21 mouse cellular contexts compared by ENCODE assay signal in the genomic region with DNA sequence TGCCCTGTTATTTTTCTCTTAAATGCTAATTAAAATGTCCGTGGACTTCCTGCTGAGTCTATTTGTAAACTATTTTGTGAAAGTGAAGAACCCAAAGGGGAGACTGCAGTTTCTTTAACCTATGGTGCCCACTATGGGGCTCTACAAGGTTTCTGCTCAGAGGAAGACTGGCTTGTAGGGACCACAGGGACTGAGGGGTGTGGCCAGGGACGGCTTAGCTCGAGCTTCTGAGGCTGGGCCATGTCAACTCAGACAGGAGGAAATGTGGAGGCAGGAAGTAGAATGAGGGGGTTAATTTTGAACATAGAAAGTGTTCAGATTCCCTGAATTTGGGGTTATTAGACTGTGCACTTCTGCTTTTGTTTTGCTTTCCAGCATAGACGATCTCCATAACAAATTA.
DNase-seq lines count a peak whose midpoint lies in the region; ATAC-seq lines count a peak whose summit lies in the region.
"Had no signal": no experiment of that assay in that cellular context is flagged by ENCODE, and none has a peak within 500 bp of the region (broad histone marks: within the 10 kb centered on the region; RNA-seq: fewer than 3 reads in every experiment).

No protein-coding gene starts in this region.

- ATAC-seq in embryonic facial prominence, embryonic 15.5 days (ENCODE audit: insufficient number of reproducible peaks, low FRiP score, low TSS enrichment, low read depth) = no peak
- peak; percentile 75 for ATAC-seq in kidney, embryonic 16.5 days (ENCODE audit: low FRiP score, low TSS enrichment)
- no peak for ATAC-seq in megakaryocyte, adult 5-6 weeks (ENCODE audit: poor library complexity, severe bottlenecking)
- no peak for ATAC-seq in intestine, embryonic 16.5 days
- ATAC-seq: activated CD4-positive, CD25-positive, alpha-beta regulatory T cell, adult 4 months; inflammation-experienced regulatory T-cells, adult 6 months had no signal

- DNase-seq in embryonic facial prominence, embryonic 10.5 days (ENCODE audit: low spot score) = no peak
- DNase-seq in kidney, postnatal 25 days = no peak
- no peak for DNase-seq in thymus, postnatal 4 days
- DNase-seq: adrenal gland, adult 8-10 months; cerebellum, adult 2 months; cerebellum, postnatal 25 days; embryo, embryonic 11 days; gastrocnemius, postnatal 25 days; heart, postnatal 36 days; thymus, adult 2 months had no signal

- no peak overlapping the region for H3K4me2 ChIP-seq in embryonic facial prominence, embryonic 15.5 days (replicated peaks)
- no peak overlapping the region for H3K4me2 ChIP-seq in kidney, embryonic 16.5 days (replicated peaks; ENCODE audit: low read depth, low read length)
- no peak overlapping the region for H3K4me2 ChIP-seq in intestine, embryonic 16.5 days (ENCODE audit: low read depth, low read length)
- H3K4me2 ChIP-seq: hindbrain, embryonic 14.5 days; midbrain, embryonic 12.5 days had no signal

- H3K9me3 ChIP-seq in embryonic facial prominence, embryonic 15.5 days (replicated peaks) = no peaks in the 10 kb centered on the region
- H3K9me3 ChIP-seq in embryonic facial prominence, embryonic 10.5 days = no peaks in the 10 kb centered on the region
- H3K9me3 ChIP-seq in kidney, embryonic 16.5 days (ENCODE audit: low read length) = no peaks in the 10 kb centered on the region
- no peaks in the 10 kb centered on the region for H3K9me3 ChIP-seq in megakaryocyte, embryonic 14.5 days
- H3K9me3 ChIP-seq in intestine, embryonic 16.5 days (ENCODE audit: control insufficient read depth, low read length) = no peaks in the 10 kb centered on the region
- H3K9me3 ChIP-seq: midbrain, embryonic 12.5 days had no signal

- H3K27ac ChIP-seq in embryonic facial prominence, embryonic 15.5 days (replicated peaks) = 0 out of 2 replicates have a peak overlapping the region, but pooled peaks have one; percentile 34
- H3K27ac ChIP-seq in embryonic facial prominence, embryonic 10.5 days (replicated peaks) = no peak overlapping the region
- H3K27ac ChIP-seq in kidney, embryonic 16.5 days (ENCODE audit: low read length) = 0 out of 2 replicates have a peak overlapping the region, but pooled peaks have one; percentile 5
- no peak overlapping the region for H3K27ac ChIP-seq in intestine, embryonic 16.5 days (ENCODE audit: low read length)
- H3K27ac ChIP-seq: hindbrain, embryonic 14.5 days; midbrain, embryonic 12.5 days; stomach, postnatal 0 days had no signal

- H3K36me3 ChIP-seq in embryonic facial prominence, embryonic 15.5 days = no peaks in the 10 kb centered on the region
- H3K36me3 ChIP-seq in embryonic facial prominence, embryonic 10.5 days (replicated peaks) = no peaks in the 10 kb centered on the region
- no peaks in the 10 kb centered on the region for H3K36me3 ChIP-seq in kidney, embryonic 16.5 days (ENCODE audit: insufficient read depth, low read length)
- no peaks in the 10 kb centered on the region for H3K36me3 ChIP-seq in megakaryocyte, embryonic 14.5 days (replicated peaks; ENCODE audit: low read length)
- no peaks in the 10 kb centered on the region for H3K36me3 ChIP-seq in intestine, embryonic 16.5 days (ENCODE audit: control insufficient read depth, insufficient read depth, low read length)
- H3K36me3 ChIP-seq: midbrain, embryonic 12.5 days had no signal

- H3K27me3 ChIP-seq in embryonic facial prominence, embryonic 15.5 days = no peaks in the 10 kb centered on the region
- H3K27me3 ChIP-seq in embryonic facial prominence, embryonic 10.5 days (replicated peaks; ENCODE audit: low read depth, poor library complexity, severe bottlenecking) = no peaks in the 10 kb centered on the region
- H3K27me3 ChIP-seq in kidney, embryonic 16.5 days (ENCODE audit: insufficient read depth, low read length) = no peaks in the 10 kb centered on the region
- H3K27me3 ChIP-seq in megakaryocyte, embryonic 14.5 days (replicated peaks) = no peaks in the 10 kb centered on the region
- no peaks in the 10 kb centered on the region for H3K27me3 ChIP-seq in intestine, embryonic 16.5 days (replicated peaks; ENCODE audit: control insufficient read depth, insufficient read depth, low read length)
- H3K27me3 ChIP-seq: CH12.LX; midbrain, embryonic 12.5 days had no signal

- peaks cover 3% of the 10 kb centered on the region; the same call in 1 of the 2 replicates for H3K4me1 ChIP-seq in embryonic facial prominence, embryonic 15.5 days
- H3K4me1 ChIP-seq in embryonic facial prominence, embryonic 10.5 days = peaks cover 11% of the 10 kb centered on the region; the same call in 1 of the 2 replicates
- 0 out of 2 replicates have a peak, but pooled peaks cover 4% of the 10 kb centered on the region for H3K4me1 ChIP-seq in kidney, embryonic 16.5 days (ENCODE audit: insufficient read depth, low read length)
- no peaks in the 10 kb centered on the region; the same call in 1 of the 2 replicates for H3K4me1 ChIP-seq in megakaryocyte, embryonic 14.5 days
- no peaks in the 10 kb centered on the region for H3K4me1 ChIP-seq in intestine, embryonic 16.5 days (ENCODE audit: control insufficient read depth, insufficient read depth, low read length)

- no peak overlapping the region for H3K9ac ChIP-seq in embryonic facial prominence, embryonic 15.5 days
- no peak overlapping the region for H3K9ac ChIP-seq in kidney, embryonic 16.5 days (replicated peaks; ENCODE audit: low read length)
- no peak overlapping the region for H3K9ac ChIP-seq in intestine, embryonic 16.5 days (ENCODE audit: low read depth, low read length)
- H3K9ac ChIP-seq: hindbrain, embryonic 14.5 days; midbrain, embryonic 12.5 days had no signal

- no peak overlapping the region for H3K4me3 ChIP-seq in embryonic facial prominence, embryonic 15.5 days (replicated peaks)
- H3K4me3 ChIP-seq in embryonic facial prominence, embryonic 10.5 days = no peak overlapping the region
- no peak overlapping the region for H3K4me3 ChIP-seq in kidney, embryonic 16.5 days (ENCODE audit: low read length)
- peak overlapping the region; percentile 56 for H3K4me3 ChIP-seq in megakaryocyte, embryonic 14.5 days (replicated peaks)
- no peak overlapping the region for H3K4me3 ChIP-seq in intestine, embryonic 16.5 days (ENCODE audit: low read length)
- H3K4me3 ChIP-seq: midbrain, embryonic 12.5 days had no signal

- 26% methylated on average over 4 of the region's 4 CpGs for WGBS in embryonic facial prominence, embryonic 15.5 days
- 50% methylated on average over 4 of the region's 4 CpGs for WGBS in embryonic facial prominence, embryonic 10.5 days
- 16% methylated on average over 4 of the region's 4 CpGs for WGBS in kidney, embryonic 16.5 days
- 31% methylated on average over 4 of the region's 4 CpGs for WGBS in intestine, embryonic 16.5 days

Comparison
In these comparisons a context has a peak if more than half of its experiments do, and no peak if none do; other contexts are left out.
1. H3K27ac ChIP-seq: peak in embryonic facial prominence, embryonic 15.5 days (single experiment) and kidney, embryonic 16.5 days (single experiment); none in embryonic facial prominence, embryonic 10.5 days (single experiment) and intestine, embryonic 16.5 days (single experiment).